Mouse (Mus musculus): Measurements from ENCODE around the gene Ak6.

Gene Ak6

DNA sequence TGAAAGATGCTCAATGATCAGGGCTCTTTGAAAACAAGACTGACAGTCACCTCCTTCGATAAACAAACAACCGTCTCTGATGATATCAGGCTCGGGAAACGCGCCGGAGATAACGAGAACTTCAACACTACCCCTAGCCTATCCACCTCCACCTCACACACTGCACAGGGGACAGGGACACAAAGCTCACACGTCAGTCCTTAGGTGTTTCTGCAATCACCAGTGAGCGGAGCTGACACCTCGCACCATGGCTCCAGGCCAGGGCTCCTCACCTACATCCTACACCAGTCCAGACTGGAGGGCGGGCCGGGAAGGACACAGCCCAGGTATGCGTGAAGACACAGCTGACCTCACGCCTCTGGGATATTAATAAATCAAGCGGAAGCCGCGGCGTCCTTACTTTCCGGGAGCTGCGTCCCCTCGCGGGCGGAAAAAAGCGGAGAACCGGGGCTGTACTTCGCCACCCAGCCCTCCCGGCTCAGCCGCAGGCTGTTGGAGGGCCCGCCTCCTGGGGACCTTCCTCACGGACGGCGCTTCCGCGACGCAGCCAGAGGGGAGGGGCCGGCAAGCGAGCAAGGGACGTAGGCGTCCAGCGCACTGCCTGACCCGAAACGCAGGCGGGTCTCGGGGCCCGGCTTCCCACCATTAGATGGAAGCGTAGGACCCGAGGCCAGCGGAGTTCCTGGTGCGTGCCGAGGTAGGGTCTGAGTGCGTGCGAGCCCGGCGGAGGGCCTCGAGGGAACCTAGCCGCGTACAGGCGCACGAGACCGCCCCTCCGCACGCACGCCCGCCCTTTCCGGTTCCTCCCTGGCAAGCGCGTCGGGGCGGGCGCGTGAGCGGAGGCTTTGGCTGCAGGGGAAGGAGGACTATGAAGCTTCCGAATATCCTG is at the start of gene Ak6, which contains the start of gene Rad17:
Gene Ak6 (plus strand): TSS at position 430 of the 889 bp plus-strand sequence.
Gene Rad17 (minus strand): TSS at position 502 of the 889 bp plus-strand sequence.
- peak; percentile 95 to 98 for DNase-seq (ENCODE audit: low spot score in 2 of 2)

DNA sequence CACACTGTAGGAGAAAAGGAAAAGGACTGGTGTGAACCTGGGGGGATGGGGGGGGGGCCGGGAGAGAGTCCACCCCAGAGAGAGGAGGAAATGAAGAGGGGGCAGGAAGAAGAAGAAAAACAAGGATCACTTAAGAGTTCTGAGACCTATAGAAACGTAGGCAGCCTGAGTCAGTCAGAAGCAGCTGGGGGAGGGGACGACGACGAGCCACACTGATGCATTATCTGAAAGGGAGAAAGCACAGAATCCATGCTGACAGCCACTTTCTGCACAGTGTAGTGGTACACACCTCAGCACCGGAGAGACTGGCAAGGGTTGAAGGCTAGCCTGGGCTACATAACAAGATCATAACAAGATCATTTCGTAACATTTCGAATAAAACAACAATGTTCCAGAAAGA is 49.7 kb upstream of the Ak6 start:
- DNase-seq (ENCODE audit: low spot score in 2 of 2): no peak

DNA sequence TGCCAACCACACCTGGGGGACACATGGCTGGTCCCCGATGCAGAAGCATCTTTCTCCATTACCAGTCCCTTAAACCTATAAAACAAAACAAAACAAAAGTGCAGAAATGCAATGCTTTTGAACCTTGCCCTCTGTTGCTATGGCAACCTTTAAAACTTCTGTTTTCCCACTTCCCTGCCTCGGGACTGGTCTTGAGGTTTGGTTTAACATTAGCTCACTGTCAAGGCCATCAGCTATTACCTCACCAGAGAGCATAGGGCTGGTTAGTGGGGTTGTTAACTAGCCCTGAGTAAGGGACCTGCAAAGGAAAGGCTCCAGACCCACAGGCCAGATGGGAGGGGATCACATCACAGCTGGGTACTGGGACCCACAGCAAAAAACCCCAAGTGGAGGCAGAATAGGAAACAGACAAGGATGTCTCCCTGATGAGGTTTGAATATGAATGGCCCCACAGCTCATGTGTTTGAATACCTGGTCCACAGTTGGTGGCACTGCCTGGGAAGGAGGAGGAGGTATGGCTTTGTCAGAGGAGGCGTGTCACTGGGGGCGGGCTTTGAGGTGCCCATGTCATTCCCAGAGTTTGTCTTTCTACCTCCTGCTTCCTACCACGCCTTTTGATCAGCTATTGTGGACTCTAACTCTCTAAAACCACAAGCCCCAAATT is 48.4 kb upstream of the Ak6 start:
- DNase-seq (ENCODE audit: low spot score in 2 of 2): no peak

DNA sequence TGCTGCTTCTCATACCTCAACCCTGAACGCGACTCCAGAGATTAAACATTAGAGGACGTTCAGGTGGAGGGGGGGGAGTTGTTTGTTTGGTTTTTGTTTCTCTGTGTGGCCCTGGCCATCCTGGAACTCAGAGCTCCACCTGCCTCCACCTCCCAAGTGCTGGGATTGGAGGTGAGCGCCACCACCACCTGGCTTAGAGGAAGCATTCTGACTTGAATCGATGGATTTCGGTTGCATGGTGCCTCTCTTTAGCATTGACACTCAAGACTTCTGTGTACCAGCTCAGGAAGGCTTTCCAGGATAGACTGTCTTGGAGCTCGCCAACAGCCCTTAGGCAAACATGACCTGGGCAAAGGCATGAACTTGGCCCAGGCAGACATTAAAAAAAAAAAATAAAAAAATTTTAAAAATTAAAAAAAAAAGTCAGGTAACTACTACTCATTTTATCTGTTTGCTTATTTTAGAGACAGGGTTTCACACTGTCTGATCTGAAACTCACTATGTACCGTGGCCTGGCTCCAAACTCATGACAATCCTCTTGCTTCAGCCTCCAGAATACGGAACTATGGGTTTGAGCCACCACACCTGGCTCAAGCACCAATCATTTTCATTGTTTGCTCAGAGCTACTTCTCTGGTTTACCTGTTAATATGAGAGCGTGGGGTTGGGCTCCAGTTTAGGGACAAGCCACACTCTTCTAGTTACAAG is 47.6 kb upstream of the Ak6 start:
- DNase-seq (ENCODE audit: low spot score in 2 of 2): no peak

DNA sequence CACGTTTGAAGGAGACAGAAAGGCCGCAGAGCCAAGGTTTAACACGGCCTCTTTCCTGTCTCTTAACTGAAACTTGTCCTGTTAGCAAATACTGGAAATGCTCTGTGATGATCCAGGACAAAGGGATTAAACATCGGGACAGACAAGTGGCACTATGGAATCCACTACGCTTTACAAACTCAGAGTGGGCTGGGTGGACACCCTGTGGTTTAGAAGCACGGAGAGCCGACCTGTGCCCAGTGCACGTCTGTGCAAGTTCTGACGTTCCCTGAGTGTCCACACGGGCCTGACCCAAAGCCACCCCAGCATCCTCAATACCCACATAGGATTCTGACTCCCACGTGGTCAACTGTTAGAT is 47.1 kb upstream of the Ak6 start:
- DNase-seq (ENCODE audit: low spot score in 2 of 2): no peak

DNA sequence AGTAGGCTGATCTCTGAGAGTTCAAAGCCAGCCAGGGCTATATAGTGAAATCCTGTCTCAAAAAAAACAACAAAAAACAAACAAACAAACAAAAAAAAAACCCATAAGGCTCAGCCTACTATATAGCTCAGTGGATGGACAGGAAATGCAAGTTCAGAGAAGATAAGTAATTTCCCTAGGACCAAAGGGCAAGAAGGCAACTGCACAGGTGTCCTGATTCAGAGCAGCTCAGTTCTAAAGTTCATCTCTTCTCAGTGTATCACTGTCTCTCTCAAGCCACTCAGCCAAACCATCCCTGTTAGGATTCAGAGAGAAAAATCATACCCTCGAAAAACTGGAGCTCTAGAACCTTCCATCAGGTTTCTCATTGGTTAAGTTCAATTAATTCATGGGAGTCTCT is 44.9 kb upstream of the Ak6 start:
- no peak for DNase-seq (ENCODE audit: low spot score in 2 of 2)

DNA sequence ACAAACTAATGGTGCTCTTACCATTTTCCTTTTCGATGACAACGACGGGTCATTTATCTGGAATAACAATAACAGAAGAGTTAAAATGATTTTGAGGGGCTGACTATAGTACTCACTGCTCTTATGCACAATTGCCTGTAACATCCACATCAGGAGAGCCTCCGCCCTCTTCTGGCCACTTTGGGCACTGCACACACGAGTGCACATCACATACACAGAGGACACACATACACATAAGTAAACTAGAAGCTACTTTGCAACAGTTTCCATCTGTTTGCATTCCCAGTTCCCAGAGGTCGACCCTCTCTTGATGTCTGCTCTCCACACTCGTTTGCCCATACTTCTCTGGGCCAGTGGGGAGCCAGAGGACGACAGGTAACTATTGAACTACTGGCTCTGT is 43.0 kb upstream of the Ak6 start:
- DNase-seq (ENCODE audit: low spot score in 2 of 2): no peak

DNA sequence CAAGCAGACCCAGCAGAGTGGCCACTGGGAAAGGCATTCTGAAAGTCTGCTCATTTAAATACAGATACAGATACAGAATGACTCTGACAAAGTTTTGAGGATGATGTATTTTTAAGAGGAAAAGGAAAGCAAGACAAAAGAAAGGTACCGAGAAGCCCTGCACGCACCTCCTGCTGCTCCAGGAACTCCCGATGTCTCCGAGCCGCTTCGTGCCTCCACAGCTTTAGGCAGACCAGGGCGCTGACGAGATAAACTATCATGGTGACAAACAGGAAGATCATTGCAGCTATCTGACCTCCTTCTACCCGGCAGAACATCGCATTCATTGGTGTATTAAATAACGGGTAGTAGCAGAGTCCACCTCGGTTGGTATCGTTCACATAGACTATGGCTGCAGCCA is 39.5 kb upstream of the Ak6 start:
- DNase-seq (ENCODE audit: low spot score in 2 of 2): no peak

DNA sequence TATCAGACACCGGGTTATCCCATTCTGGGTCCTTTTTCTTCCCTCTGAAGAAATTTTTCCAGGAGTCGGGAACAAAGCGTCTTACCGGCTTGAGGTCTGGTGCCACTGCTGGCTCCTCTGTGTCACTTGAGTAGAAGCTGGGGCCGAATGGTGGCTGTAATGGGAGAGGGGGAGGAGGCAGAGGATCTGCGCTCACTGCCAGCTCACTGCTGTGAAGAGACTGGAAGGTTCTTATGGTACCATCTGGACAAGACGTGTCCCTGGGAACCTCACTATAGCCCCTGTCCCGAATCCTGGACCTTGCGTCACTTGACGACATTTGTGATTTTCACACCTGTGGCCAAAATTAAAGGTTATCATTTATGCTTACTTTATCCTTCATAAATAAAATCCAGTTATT is 38.5 kb upstream of the Ak6 start:
- DNase-seq (ENCODE audit: low spot score in 2 of 2): no peak

DNA sequence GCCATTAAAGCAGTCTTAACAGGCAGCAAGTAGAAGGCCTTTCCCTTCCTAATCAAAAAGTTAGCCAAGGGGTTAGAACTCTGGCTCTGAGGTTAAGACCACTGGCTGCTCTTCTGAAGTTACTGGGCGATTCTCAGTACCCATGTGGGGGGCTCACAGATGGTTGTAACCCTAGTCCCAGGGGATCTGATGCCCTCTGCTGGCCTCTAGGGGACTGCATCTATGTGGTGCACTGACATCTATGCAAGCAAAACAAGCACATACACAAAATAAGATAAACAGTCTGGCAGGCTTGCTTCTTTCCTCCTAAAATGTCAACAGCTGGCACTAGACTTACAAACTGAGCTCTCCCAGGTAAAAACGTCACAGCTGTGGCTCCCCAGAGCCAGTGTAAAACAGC is 37.9 kb upstream of the Ak6 start:
- no peak for DNase-seq (ENCODE audit: low spot score in 2 of 2)

DNA sequence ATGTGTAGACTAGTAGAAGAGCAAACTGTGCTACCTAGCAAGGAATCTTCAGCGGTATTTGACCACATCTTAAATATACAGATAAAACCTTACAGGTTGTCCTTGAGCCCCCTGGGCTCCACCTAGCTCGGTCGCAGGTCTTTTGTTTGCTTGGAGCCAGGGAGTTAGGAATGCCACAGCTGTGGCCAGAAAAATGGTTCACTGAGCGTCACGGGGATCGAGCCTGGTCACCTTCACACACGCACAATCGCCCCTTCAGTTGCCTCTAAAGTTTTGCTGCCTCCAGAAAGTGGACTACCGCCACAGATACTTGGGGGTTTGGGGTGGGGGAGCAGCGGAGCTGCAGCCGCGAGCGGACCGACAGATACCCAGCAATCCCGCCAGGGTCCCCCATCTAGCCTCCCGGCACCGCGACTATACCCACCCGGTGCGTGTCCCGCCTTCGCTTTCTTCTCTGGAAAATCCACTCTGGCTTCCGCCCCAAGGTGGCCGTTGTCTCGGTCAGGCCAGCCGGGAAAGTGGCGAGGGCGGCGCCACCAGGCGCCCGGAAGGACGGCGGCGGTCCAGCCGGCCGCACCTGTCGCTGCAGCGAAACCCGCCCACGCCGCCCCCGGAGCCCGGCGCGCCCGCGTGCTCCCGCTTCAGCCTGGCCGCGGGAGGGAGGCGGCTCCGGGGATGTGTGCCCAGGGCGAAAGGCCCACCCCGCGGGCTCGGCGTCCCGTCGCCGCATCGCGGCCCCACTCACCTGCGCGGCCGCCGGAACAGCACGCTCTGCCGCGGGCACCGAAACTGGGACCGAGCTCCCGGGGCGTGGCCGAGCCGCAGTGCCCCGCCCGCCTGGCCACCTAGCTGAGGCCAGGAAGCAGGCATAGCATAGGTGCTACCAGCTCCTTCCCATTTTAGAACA is 34.3 kb upstream of the Ak6 start, which contains the start of gene Marveld2:
Gene Marveld2 (minus strand): TSS at position 791 of the 907 bp plus-strand sequence.
- peak; percentile 19 to 24 for DNase-seq (ENCODE audit: low spot score in 2 of 2)

DNA sequence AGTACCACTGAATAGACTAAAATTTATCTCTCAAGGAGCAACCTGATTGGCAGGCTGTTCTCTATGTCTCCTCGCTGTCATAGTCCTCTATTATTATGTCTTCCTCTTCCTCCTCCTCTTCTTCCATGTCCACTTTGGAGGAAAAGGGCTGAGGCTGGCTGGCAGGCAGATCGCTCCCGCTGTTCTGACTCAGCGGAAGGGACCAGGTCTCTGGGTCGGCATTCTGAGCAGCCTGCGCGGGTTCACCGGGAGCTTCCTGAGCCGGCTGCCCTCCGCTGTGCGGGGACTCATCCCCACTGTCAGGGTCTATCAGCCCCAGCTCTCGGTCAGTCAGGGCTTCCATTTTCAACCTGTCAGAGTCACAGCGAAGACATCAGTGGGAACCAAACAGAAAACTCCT is 33.2 kb upstream of the Ak6 start:
- DNase-seq (ENCODE audit: low spot score in 2 of 2): no peak

DNA sequence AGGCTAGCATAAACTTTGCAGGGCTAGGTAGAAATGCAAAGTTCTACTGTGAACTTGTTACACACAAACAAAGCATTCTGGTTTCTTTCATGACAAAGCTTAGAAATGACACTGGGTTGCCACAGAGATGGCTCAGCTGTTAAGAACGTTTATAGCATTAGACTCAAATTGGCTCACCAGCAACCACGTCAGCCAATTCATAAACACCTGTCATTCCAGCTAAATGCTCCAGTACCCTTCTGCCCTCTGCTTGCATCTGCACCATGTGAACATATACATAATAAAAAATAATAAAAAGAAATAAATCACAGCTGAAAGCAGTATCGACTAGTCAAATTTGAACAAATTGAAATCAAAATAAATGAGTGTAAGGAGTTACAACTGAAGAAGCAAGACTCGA is 28.5 kb upstream of the Ak6 start:
- no peak for DNase-seq (ENCODE audit: low spot score in 2 of 2)

DNA sequence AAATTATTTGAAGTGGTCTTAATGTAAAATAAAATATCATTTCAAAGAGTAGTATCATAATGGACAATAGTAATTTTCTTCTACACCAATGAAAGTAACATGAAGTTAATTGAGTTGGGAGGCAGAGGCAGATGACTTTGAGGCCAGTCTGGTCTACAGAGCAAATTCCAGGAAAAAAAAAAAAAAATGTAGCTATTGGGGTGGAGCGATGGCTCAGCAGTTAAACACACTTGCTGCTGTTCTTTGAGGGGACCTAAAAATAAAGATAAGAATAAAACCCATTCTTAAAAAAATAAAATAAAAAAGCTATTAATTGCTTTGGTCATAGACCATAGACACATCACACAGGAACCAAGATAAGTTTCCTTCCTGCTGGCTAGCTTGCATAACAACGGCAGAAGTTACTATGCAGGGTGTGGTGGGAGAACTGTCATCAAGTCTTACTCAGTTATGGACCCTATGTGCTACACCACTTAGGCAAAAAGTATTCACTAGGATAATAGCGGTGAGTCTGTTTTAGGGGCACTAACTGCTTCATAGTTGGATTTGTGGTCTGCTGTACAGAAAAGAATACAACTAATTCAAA is 16.6 kb upstream of the Ak6 start:
- no peak for DNase-seq (ENCODE audit: low spot score in 2 of 2)

DNA sequence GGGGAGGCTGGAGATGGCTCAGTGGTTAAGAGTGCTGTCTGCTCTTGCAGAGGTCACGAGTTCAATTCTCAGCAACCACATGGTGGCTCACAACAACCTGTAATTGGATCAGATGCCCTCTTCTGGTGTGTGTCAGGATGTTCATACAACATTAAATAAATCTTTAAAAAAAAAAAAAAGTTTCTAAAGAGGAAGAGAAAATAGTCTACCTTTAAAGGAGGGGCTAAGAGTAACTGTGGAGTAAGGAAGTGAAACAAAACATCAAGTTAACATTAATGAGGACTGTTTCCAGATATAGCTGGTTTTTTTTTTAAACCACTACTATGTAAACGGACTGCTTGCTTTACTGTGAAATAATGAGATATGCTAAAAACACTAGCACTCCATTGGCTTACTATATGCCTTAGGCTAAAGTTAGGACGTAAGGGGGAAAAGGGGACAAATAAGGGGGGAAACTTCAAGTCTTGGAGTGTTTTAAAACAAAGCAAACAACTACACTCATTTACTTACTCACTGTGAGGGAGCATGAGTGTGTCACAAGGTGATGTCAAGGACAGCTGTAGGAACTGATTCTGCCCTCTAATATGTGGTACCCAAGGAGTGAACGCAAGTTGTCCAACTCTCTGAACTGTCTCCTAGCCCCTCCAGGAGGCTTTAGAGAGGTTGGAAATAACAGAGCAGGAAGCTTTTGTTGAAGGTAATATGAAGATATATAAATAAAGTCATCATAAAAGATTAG is 8.1 kb upstream of the Ak6 start:
- no peak for DNase-seq (ENCODE audit: low spot score in 2 of 2)

DNA sequence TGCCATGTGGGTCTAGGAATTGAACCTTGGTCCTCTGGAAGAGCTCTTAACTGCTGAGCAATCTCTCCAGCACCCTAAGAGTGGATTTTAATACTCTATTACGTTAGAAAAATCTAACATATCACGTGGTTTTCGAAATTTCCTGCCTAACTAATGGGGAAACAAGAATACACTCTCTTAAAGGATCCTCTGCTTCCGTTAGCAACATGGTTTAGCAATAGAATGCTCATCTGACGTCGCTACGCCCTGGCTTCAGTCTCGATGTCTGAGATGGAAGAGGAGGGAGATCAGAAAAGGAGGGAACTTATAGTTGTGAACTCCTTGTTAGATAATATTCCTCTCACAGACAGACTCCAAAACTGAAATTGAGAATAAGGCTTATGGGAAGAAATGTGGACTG is 2.6 kb upstream of the Ak6 start:
- DNase-seq (ENCODE audit: low spot score in 2 of 2): no peak

DNA sequence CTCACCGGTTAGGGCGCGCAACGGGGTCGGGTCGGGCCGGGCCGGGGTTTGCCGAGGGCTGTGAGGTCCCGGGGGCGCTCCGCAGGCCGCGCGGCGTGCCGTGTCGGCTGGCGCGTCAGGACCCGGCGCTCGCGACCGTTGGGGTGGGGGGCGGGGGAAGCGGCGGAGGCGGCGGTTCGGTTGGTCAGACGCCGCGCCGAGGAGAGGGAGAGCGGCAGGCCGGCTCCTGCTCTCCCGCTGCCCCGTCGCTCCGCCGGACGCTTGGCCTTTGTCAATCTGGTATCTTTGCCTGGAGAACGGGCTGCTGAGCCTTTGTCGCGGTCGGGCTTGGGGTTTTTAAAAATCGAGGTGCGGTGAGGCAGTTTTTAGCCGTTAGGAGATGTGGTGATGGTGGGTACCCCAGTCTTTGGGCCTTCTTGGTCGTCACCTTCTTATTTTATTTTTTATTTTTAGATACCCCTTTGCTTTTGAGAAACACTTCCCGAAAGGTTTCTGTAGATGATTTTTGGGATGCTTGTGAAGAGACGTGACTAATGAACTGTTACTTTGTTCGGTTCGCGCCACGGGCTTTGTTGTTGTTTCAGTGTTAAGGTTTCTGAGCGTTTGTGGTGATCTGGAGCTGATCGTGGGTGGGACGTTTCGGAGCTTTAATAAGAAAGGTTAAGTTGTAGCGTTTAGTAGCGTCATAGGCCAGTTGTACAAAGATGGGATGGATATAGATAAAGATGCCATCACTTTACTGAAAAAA is 834 bp downstream of the Ak6 start, which contains the start of gene Taf9:
Gene Taf9 (plus strand): TSS at position 141 of the 748 bp plus-strand sequence.
- DNase-seq (ENCODE audit: low spot score in 2 of 2): peak in 1 of 2 experiments; percentile 6

DNA sequence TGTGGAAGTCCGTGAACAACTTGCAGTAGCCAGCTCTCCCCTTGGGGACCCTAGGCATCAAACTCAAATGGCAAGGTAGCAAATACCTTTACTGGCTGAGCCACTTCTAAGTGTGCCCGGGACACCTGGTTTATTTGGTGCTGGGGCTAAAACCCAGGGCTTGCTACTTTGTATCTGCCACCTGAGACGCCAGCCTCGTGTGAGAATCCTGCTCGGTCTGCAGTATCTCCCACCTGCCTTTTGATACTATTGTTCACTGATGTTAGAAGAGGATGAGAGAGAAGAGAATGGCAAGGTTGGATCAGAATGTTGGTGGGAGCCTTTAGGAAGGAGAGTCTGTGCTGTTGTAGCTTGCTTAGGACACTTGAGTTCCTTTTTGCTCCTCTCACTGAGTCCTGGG is 7.3 kb downstream of the Ak6 start:
- no peak for DNase-seq (ENCODE audit: low spot score in 2 of 2)

DNA sequence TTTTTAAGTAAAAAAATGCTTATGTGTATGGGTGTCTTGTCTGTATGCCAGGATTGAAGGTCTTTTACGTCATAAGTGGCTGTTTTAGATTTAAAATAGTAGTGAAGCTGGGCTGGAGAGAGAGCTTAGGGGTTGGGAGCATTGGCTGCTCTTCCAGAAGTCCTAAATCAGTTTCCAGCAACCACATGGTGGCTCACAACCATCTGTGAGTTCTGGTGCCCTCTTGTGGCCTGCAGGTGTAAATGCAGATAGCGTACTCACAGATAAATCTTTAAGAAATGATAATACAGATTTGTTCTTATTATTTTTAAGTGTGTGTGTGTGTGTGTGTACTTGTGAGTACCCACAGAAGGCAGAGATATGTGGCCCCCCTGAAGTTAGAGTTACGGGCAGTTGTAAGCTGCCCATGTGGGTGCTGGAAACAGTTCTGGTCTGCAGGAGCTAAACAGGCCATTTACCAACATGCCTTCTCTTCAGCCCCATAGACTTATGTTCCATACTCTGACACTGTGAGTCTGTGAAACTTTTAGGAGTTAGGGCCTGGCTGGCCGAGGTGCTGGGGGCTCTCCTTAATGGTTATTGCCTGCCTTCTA is 9.2 kb downstream of the Ak6 start:
- DNase-seq (ENCODE audit: low spot score in 2 of 2): peak; percentile 22 to 54
